Mouse (Mus musculus) intestine, embryonic 15.5 days (tissue): ENCODE measurements at regions not wholly inside any gene's neighbourhood (a gene's known extent, or its start where the extent isn't known, plus 50 kb on each side); places are given as distances from the start of the nearest gene placed in this dataset.

Experiments
- ATAC-seq: fragments of 200-750 bp; cut with Nextera tagmentation; 2 replicates; pipeline ENCODE4 v1.8.0; 2017; ENCODE audit warnings: moderate TSS enrichment, moderate library complexity
- H3K27ac ChIP-seq: fragments of 300-500 bp; sonication (generic); 2 replicates; pipeline ENCODE4 v1.5.1; 2015; ENCODE audit warnings: mild to moderate bottlenecking, inconsistent platforms
- H3K27me3 ChIP-seq: fragments of 300-500 bp; sonication (generic); replicated peaks from 2 replicates; pipeline ENCODE4 v1.6.1; 2015; ENCODE audit warnings: inconsistent platforms
- H3K36me3 ChIP-seq: fragments of 300-500 bp; sonication (generic); 2 replicates; pipeline ENCODE4 v1.6.1; 2015; ENCODE audit warnings: inconsistent platforms
- H3K4me1 ChIP-seq: fragments of 300-500 bp; sonication (generic); replicated peaks from 2 replicates; pipeline ENCODE4 v1.6.1; 2015; ENCODE audit warnings: inconsistent platforms
- H3K4me2 ChIP-seq: fragments of 300-500 bp; sonication (generic); replicated peaks from 2 replicates; pipeline ENCODE4 v1.6.1; 2015; ENCODE audit warnings: mild to moderate bottlenecking, inconsistent platforms
- H3K4me3 ChIP-seq: fragments of 300-500 bp; sonication (generic); replicated peaks from 2 replicates; pipeline ENCODE4 v1.5.1; 2015; ENCODE audit warnings: inconsistent platforms
- H3K9ac ChIP-seq: fragments of 300-500 bp; sonication (generic); 2 replicates; pipeline ENCODE4 v1.6.1; 2015; ENCODE audit warnings: inconsistent platforms
- H3K9me3 ChIP-seq: fragments of 300-500 bp; sonication (generic); 2 replicates; pipeline ENCODE4 v1.6.1; 2016; ENCODE audit warnings: inconsistent platforms
- WGBS: fragments of 180-500 bp; shearing (Covaris S2); methylation state at CpG from one replicate; pipeline ENCODE4 v1.1.7; 2015; 5-methylcytosine and 5-hydroxymethylcytosine counted together

GRCm38 (mm10) chr1:186295201-186295600 is 178.1 kb upstream of the Lyplal1 start:
- Histone ChIP-seq H3K4me1 (no peaks in the 10 kb centered on the region), H3K9me3 (no peaks in the 10 kb centered on the region), H3K4me2 (no peak overlapping the region), H3K4me3 (no peak overlapping the region), H3K27me3 (no peaks in the 10 kb centered on the region), H3K36me3 (no peaks in the 10 kb centered on the region), H3K9ac (no peak overlapping the region), H3K27ac (no peak overlapping the region)
- WGBS, result 52% methylated on average over 2 of the region's 2 CpGs
- ATAC-seq, result no peak

GRCm38 (mm10) chr1:186294635-186295034 is 177.5 kb upstream of the Lyplal1 start:
- WGBS, result 61% methylated on average over 2 of the region's 2 CpGs
- no peak overlapping the region for H3K4me2 ChIP-seq

DNA sequence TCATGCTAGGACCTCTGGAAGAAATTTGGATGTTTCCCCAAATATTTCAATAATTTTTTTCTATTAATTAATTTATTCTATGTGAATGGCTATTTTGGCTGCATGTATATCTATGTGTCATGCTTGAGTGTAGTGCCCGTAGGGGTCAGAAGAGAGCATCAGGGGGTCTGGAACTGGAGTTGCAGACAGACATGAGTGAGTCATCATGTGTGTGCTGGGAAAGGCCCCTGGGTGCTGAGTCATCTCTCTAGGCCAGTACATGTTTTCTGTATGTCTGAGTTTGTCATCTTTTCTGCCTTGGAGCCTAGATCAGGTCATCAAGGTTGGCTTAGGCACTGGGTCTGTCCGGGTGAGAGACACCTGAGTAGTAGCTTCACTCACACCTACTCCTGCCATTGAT is 172.0 kb upstream of the Lyplal1 start:
- Histone ChIP-seq H3K27me3 (no peaks in the 10 kb centered on the region), H3K4me1 (no peaks in the 10 kb centered on the region), H3K9ac (no peak overlapping the region), H3K9me3 (no peaks in the 10 kb centered on the region), H3K4me2 (no peak overlapping the region), H3K27ac (no peak overlapping the region), H3K36me3 (no peaks in the 10 kb centered on the region), H3K4me3 (no peak overlapping the region)
- WGBS, result 79% methylated on average over 2 of the region's 2 CpGs
- no peak for ATAC-seq

More at GRCm38 (mm10) chr1:186294635-186295034, 177.5 kb upstream of the Lyplal1 start:
- no peaks in the 10 kb centered on the region for H3K9me3 ChIP-seq
- H3K27me3 ChIP-seq, result no peaks in the 10 kb centered on the region
- H3K4me3 ChIP-seq, result no peak overlapping the region
- H3K27ac ChIP-seq, result no peak overlapping the region
- no peak overlapping the region for H3K9ac ChIP-seq
- no peaks in the 10 kb centered on the region for H3K4me1 ChIP-seq
- H3K36me3 ChIP-seq, result no peaks in the 10 kb centered on the region
- no peak for ATAC-seq

DNA sequence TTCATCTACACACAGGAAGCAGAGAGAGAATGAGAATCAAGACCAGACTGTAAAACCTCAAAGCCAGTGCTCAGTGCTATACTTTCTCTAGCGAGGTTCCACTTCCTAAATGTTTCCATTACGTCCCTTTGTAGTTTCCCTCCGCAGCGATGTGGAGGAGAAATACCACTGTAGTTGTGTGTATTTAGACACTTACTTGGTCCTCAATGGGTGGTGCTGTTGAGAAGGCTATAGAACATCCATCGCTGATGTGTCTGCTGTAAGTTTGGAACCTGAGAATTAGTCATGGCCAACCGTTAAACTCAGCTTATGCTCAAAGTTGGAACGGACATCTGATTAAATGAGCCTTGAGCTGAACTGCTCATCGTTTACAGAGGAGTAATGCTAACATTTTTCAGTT is 170.7 kb upstream of the Lyplal1 start:
- H3K27me3 ChIP-seq, result no peaks in the 10 kb centered on the region
- H3K9me3 ChIP-seq, result no peaks in the 10 kb centered on the region
- no peak overlapping the region for H3K27ac ChIP-seq
- H3K4me2 ChIP-seq, result no peak overlapping the region
- no peaks in the 10 kb centered on the region for H3K4me1 ChIP-seq
- WGBS, result 64% methylated on average over 8 of the region's 8 CpGs
- H3K4me3 ChIP-seq, result no peak overlapping the region
- no peak for ATAC-seq
- no peak overlapping the region for H3K9ac ChIP-seq
- H3K36me3 ChIP-seq, result no peaks in the 10 kb centered on the region

- H3K4me3 ChIP-seq, result no peak overlapping the region
- no peaks in the 10 kb centered on the region for H3K4me1 ChIP-seq
- no peaks in the 10 kb centered on the region for H3K9me3 ChIP-seq
- no peak overlapping the region for H3K9ac ChIP-seq
- no peak overlapping the region for H3K4me2 ChIP-seq
- WGBS, result 79% methylated on average over 4 of the region's 4 CpGs
- H3K27me3 ChIP-seq, result no peaks in the 10 kb centered on the region
- H3K27ac ChIP-seq, result no peak overlapping the region
- H3K36me3 ChIP-seq, result no peaks in the 10 kb centered on the region
- ATAC-seq, result no peak
Observed at GRCm38 (mm10) chr1:186286401-186286800, 169.3 kb upstream of the Lyplal1 start.

GRCm38 (mm10) chr1:186277981-186278634 is 161.0 kb upstream of the Lyplal1 start:
- H3K9me3 ChIP-seq, result no peaks in the 10 kb centered on the region
- H3K4me3 ChIP-seq, result no peak overlapping the region
- H3K36me3 ChIP-seq, result no peaks in the 10 kb centered on the region
- ATAC-seq, result no peak
- no peak overlapping the region for H3K4me2 ChIP-seq
- no peak overlapping the region for H3K9ac ChIP-seq
- 82% methylated on average over 11 of the region's 11 CpGs for WGBS
- H3K4me1 ChIP-seq, result no peaks in the 10 kb centered on the region
- no peak overlapping the region for H3K27ac ChIP-seq
- no peaks in the 10 kb centered on the region for H3K27me3 ChIP-seq

DNA sequence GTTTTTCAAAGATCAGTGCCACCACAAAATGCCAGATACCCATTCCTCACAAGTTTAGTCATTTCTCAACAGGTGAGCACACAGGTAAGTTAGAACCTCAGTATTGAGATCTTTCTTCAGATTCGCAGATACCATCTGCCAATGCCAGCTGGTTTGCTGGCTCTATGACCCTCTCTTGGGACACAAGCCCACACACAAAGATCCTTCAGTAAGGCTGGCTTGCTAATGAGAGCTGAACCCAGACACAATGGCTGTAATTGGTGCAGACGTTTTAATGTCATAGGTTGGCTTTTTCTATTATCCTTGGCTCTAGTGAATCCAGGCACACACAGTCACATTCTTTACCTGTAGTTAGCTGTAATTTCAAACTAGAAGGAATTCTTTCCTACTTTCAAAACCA is 154.3 kb upstream of the Lyplal1 start:
- Histone ChIP-seq H3K36me3 (no peaks in the 10 kb centered on the region), H3K9ac (no peak overlapping the region), H3K9me3 (no peaks in the 10 kb centered on the region), H3K27ac (no peak overlapping the region), H3K4me3 (no peak overlapping the region), H3K4me2 (no peak overlapping the region), H3K4me1 (no peaks in the 10 kb centered on the region), H3K27me3 (no peaks in the 10 kb centered on the region)
- ATAC-seq, result no peak
- 77% methylated on average over 2 of the region's 2 CpGs for WGBS

- no peak overlapping the region for H3K4me2 ChIP-seq
- H3K9me3 ChIP-seq, result no peaks in the 10 kb centered on the region
- H3K4me3 ChIP-seq, result no peak overlapping the region
- no peak overlapping the region for H3K27ac ChIP-seq
- H3K9ac ChIP-seq, result no peak overlapping the region
- no peaks in the 10 kb centered on the region for H3K36me3 ChIP-seq
- ATAC-seq, result no peak
- WGBS, result 57% methylated on average over 2 of the region's 2 CpGs
- peaks cover 4% of the 10 kb centered on the region; the same call in 1 of the 2 replicates for H3K4me1 ChIP-seq
- no peaks in the 10 kb centered on the region for H3K27me3 ChIP-seq
Observed at GRCm38 (mm10) chr1:186267317-186267716, 150.2 kb upstream of the Lyplal1 start.

DNA sequence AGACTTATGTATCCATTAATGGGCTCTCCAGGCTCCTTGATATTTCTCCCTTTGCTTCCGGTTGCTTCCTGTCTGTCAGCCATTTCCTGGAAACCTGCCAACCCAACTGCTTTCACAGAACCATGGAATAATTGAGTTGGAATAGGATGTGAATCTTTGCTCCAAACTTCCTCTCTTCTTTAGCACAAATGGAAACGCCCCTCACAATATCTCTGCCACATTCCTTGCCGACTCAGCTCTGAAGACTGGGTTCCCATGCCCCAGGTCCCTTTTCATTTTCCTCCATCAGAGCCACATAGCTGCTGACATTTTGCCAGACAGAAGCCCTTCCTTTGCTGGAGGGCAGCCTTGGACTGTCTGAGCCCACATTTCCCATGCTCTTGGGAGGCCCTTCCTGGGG is 147.5 kb upstream of the Lyplal1 start:
- ATAC-seq, result no peak
- no peak overlapping the region for H3K9ac ChIP-seq
- H3K4me3 ChIP-seq, result no peak overlapping the region

GRCm38 (mm10) chr1:186263955-186264354 is 146.8 kb upstream of the Lyplal1 start:
- Histone ChIP-seq H3K4me1 (peaks cover 9% of the 10 kb centered on the region), H3K4me2 (no peak overlapping the region), H3K4me3 (no peak overlapping the region), H3K9me3 (no peaks in the 10 kb centered on the region), H3K27ac (no peak overlapping the region), H3K36me3 (no peaks in the 10 kb centered on the region), H3K9ac (no peak overlapping the region), H3K27me3 (no peaks in the 10 kb centered on the region)
- peak; percentile 62 for ATAC-seq
- WGBS, result 54% methylated on average over 7 of the region's 7 CpGs

More for the DNA sequence above, 147.5 kb upstream of the Lyplal1 start:
- WGBS, result 32% methylated on average over 3 of the region's 3 CpGs
- H3K4me2 ChIP-seq, result no peak overlapping the region
- H3K4me1 ChIP-seq, result peaks cover 9% of the 10 kb centered on the region
- no peaks in the 10 kb centered on the region for H3K36me3 ChIP-seq
- H3K27me3 ChIP-seq, result no peaks in the 10 kb centered on the region
- peak overlapping the region; percentile 40; the same call in 1 of the 2 replicates for H3K27ac ChIP-seq
- no peaks in the 10 kb centered on the region for H3K9me3 ChIP-seq

DNA sequence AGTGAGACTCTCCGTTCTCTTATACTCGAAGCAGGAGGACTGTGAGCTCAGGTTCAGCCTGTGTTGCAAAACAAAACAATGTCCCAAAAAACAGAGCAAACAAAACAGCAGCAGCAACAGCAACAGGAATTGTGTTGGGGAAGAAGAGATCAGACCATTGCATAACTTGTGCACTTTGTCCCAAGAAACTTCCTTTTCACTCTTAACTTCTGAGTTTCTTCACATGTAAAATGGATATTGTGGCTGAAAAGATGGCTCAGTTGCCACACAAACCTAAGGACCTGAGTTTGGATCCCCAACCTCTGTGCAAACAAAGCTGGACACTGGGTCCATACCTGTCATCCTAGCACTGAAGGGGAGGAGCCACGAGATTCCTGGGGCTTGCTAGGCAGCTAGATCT is 146.1 kb upstream of the Lyplal1 start:
- H3K9ac ChIP-seq, result no peak overlapping the region
- no peak for ATAC-seq
- H3K27me3 ChIP-seq, result no peaks in the 10 kb centered on the region
- H3K36me3 ChIP-seq, result no peaks in the 10 kb centered on the region
- no peak overlapping the region for H3K4me3 ChIP-seq
- no peak overlapping the region for H3K4me2 ChIP-seq
- H3K4me1 ChIP-seq, result peaks cover 9% of the 10 kb centered on the region
- WGBS, result 69% methylated on average over 3 of the region's 3 CpGs
- H3K27ac ChIP-seq, result no peak overlapping the region
- H3K9me3 ChIP-seq, result no peaks in the 10 kb centered on the region

DNA sequence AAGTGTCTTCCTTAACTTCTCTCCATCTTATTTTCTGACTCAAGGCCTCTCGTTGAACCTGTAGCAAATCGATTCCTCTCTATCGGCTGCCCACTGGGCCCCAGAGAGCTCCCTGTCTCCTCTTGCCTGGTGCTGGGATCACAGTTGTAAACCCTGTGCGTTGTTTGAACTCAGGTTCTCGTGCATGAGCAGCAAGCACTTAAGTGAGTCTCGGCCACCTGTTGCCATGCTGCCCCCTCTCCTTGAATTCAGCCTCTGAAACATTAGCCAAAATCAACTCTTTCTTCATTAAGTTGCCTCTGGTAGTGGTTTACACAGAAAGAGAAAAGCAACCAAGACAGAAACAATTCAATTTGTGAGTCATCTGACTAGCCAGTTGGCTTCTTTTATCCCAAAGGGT is 144.9 kb upstream of the Lyplal1 start:
- Histone ChIP-seq H3K4me2 (no peak overlapping the region), H3K36me3 (no peaks in the 10 kb centered on the region), H3K27ac (no peak overlapping the region), H3K27me3 (no peaks in the 10 kb centered on the region), H3K9me3 (no peaks in the 10 kb centered on the region), H3K4me3 (no peak overlapping the region), H3K9ac (no peak overlapping the region), H3K4me1 (peaks cover 9% of the 10 kb centered on the region)
- ATAC-seq, result no peak
- 56% methylated on average over 6 of the region's 6 CpGs for WGBS

- peak; percentile 66 for ATAC-seq
- Histone ChIP-seq H3K27me3 (no peaks in the 10 kb centered on the region), H3K27ac (no peak overlapping the region), H3K4me3 (no peak overlapping the region), H3K4me1 (peaks cover 9% of the 10 kb centered on the region), H3K4me2 (no peak overlapping the region), H3K36me3 (no peaks in the 10 kb centered on the region), H3K9ac (no peak overlapping the region), H3K9me3 (no peaks in the 10 kb centered on the region)
- WGBS, result 23% methylated on average over 4 of the region's 4 CpGs
Observed at GRCm38 (mm10) chr1:186261326-186261833, 144.3 kb upstream of the Lyplal1 start.
